In genomic region chr17:50143354-50143753, GRCm38 (mm10) we compare ENCODE assay signal across 14 mouse cellular contexts. TPM values are rescaled to one million over a fixed set of nuclear protein-coding genes. Genes with fewer than 3 reads are reported as not detected.
DNase-seq lines count a peak whose midpoint lies in the region; ATAC-seq and TF ChIP-seq lines count a peak whose summit lies in the region.
"Had no signal": no experiment of that assay in that cellular context is flagged by ENCODE, and none has a peak within 500 bp of the region (broad histone marks: within the 10 kb centered on the region; RNA-seq: fewer than 3 reads in every experiment).

No protein-coding gene starts in this region.

- H3K9ac ChIP-seq in heart, embryonic 11.5 days (ENCODE audit: low read depth, low read length) = no peak overlapping the region
- H3K9ac ChIP-seq in heart, embryonic 15.5 days = no peak overlapping the region
- H3K9ac ChIP-seq in lung, postnatal 0 days (replicated peaks; ENCODE audit: low read depth) = no peak overlapping the region
- H3K9ac ChIP-seq in midbrain, postnatal 0 days (replicated peaks; ENCODE audit: low read length, poor library complexity, severe bottlenecking) = no peak overlapping the region
- H3K9ac ChIP-seq in forebrain, embryonic 16.5 days (replicated peaks; ENCODE audit: low read depth, low read length) = no peak overlapping the region
- H3K9ac ChIP-seq: lung, embryonic 14.5 days; midbrain, embryonic 12.5 days had no signal

- no peak overlapping the region for H3K4me2 ChIP-seq in heart, embryonic 11.5 days
- H3K4me2 ChIP-seq in heart, embryonic 15.5 days = no peak overlapping the region
- no peak overlapping the region for H3K4me2 ChIP-seq in lung, postnatal 0 days (replicated peaks; ENCODE audit: low read depth, low read length)
- no peak overlapping the region for H3K4me2 ChIP-seq in midbrain, postnatal 0 days (ENCODE audit: low read depth, low read length, poor library complexity, severe bottlenecking)
- H3K4me2 ChIP-seq in forebrain, embryonic 16.5 days (ENCODE audit: low read length) = no peak overlapping the region
- H3K4me2 ChIP-seq: lung, embryonic 14.5 days; midbrain, embryonic 12.5 days had no signal

- H3K9me3 ChIP-seq in heart, embryonic 11.5 days (replicated peaks; ENCODE audit: control insufficient read depth, low read length) = no peaks in the 10 kb centered on the region
- H3K9me3 ChIP-seq in heart, embryonic 15.5 days (replicated peaks) = no peaks in the 10 kb centered on the region
- H3K9me3 ChIP-seq in lung, postnatal 0 days (ENCODE audit: low read length) = no peaks in the 10 kb centered on the region
- no peaks in the 10 kb centered on the region for H3K9me3 ChIP-seq in midbrain, postnatal 0 days (ENCODE audit: low read length)
- no peaks in the 10 kb centered on the region for H3K9me3 ChIP-seq in forebrain, embryonic 16.5 days (ENCODE audit: control insufficient read depth, low read length)
- H3K9me3 ChIP-seq: forebrain, embryonic 10.5 days; midbrain, embryonic 12.5 days had no signal

- H3K36me3 ChIP-seq in heart, embryonic 11.5 days (ENCODE audit: control insufficient read depth, insufficient read depth, low read length) = no peaks in the 10 kb centered on the region
- H3K36me3 ChIP-seq in heart, embryonic 15.5 days = peaks cover 19% of the 10 kb centered on the region
- no peaks in the 10 kb centered on the region for H3K36me3 ChIP-seq in lung, postnatal 0 days (ENCODE audit: insufficient read depth, low read length)
- no peaks in the 10 kb centered on the region for H3K36me3 ChIP-seq in midbrain, postnatal 0 days (ENCODE audit: insufficient read depth, low read length)
- H3K36me3 ChIP-seq in forebrain, embryonic 16.5 days (ENCODE audit: control insufficient read depth, insufficient read depth) = no peaks in the 10 kb centered on the region
- H3K36me3 ChIP-seq: forebrain, embryonic 10.5 days; midbrain, embryonic 12.5 days had no signal

- no peak overlapping the region for H3K4me3 ChIP-seq in heart, embryonic 11.5 days (ENCODE audit: low read depth, low read length)
- no peak overlapping the region for H3K4me3 ChIP-seq in heart, embryonic 15.5 days
- no peak overlapping the region for H3K4me3 ChIP-seq in lung, postnatal 0 days (ENCODE audit: low read depth, low read length)
- no peak overlapping the region for H3K4me3 ChIP-seq in midbrain, postnatal 0 days (ENCODE audit: low read depth, low read length)
- H3K4me3 ChIP-seq in forebrain, embryonic 16.5 days (replicated peaks; ENCODE audit: low read length) = no peak overlapping the region
- H3K4me3 ChIP-seq: forebrain, embryonic 10.5 days; midbrain, embryonic 12.5 days had no signal

- WGBS in heart, embryonic 11.5 days (ENCODE audit: insufficient replicate concordance) = 76% methylated on average over 10 of the region's 10 CpGs
- 71% methylated on average over 10 of the region's 10 CpGs for WGBS in heart, embryonic 15.5 days
- WGBS in lung, postnatal 0 days = 50% methylated on average over 10 of the region's 10 CpGs
- 88% methylated on average over 10 of the region's 10 CpGs for WGBS in midbrain, postnatal 0 days
- 92% methylated on average over 10 of the region's 10 CpGs for WGBS in forebrain, embryonic 16.5 days

- peak; percentile 95 for TF ChIP-seq EP300 in lung, postnatal 0 days (IDR thresholded peaks at IDR 0.05)

- no peaks in the 10 kb centered on the region for H3K4me1 ChIP-seq in heart, embryonic 11.5 days (ENCODE audit: control insufficient read depth, insufficient read depth, low read length)
- no peaks in the 10 kb centered on the region for H3K4me1 ChIP-seq in heart, embryonic 15.5 days (replicated peaks)
- H3K4me1 ChIP-seq in lung, postnatal 0 days (ENCODE audit: insufficient read depth, low read depth, low read length) = no peaks in the 10 kb centered on the region
- H3K4me1 ChIP-seq in midbrain, postnatal 0 days (ENCODE audit: insufficient read depth, low read length) = no peaks in the 10 kb centered on the region
- no peaks in the 10 kb centered on the region for H3K4me1 ChIP-seq in forebrain, embryonic 16.5 days (replicated peaks; ENCODE audit: control insufficient read depth, insufficient read depth, low read length)
- H3K4me1 ChIP-seq: midbrain, embryonic 12.5 days had no signal

- no peak for TF ChIP-seq CTCF in lung, postnatal 0 days (IDR thresholded peaks at IDR 0.05)
- no peak for TF ChIP-seq CTCF in midbrain, postnatal 0 days (IDR thresholded peaks at IDR 0.05)

- no peak for ATAC-seq in heart, embryonic 11.5 days (replicated peaks; ENCODE audit: insufficient number of reproducible peaks, low FRiP score, low TSS enrichment)
- ATAC-seq in heart, embryonic 15.5 days (replicated peaks; ENCODE audit: insufficient number of reproducible peaks, insufficient read depth, low FRiP score, low read depth) = no peak
- peak; percentile 93 for ATAC-seq in lung, postnatal 0 days
- ATAC-seq in midbrain, postnatal 0 days (ENCODE audit: low FRiP score) = no peak
- no peak for ATAC-seq in forebrain, embryonic 16.5 days

- no peaks in the 10 kb centered on the region for H3K27me3 ChIP-seq in heart, embryonic 11.5 days (ENCODE audit: control insufficient read depth, insufficient read depth, low read length)
- no peaks in the 10 kb centered on the region for H3K27me3 ChIP-seq in heart, embryonic 15.5 days
- H3K27me3 ChIP-seq in lung, postnatal 0 days (replicated peaks; ENCODE audit: insufficient read depth, low read length) = no peaks in the 10 kb centered on the region
- no peaks in the 10 kb centered on the region for H3K27me3 ChIP-seq in midbrain, postnatal 0 days (ENCODE audit: insufficient read depth, low read length)
- H3K27me3 ChIP-seq in forebrain, embryonic 16.5 days (replicated peaks; ENCODE audit: control insufficient read depth, insufficient read depth, low read length) = no peaks in the 10 kb centered on the region
- H3K27me3 ChIP-seq: midbrain, embryonic 12.5 days had no signal

- DNase-seq in heart, adult 18-20 months = peak; percentile 56 to 84
- DNase-seq in brain, adult 2 months (ENCODE audit: low read depth, low spot score) = peak; percentile 42
- peak; percentile 67 for DNase-seq in lung, postnatal 0 days (ENCODE audit: low spot score)
- DNase-seq in layer of hippocampus, postnatal 10 days (ENCODE audit: low spot score in 2 of 2) = no peak
- no peak for DNase-seq in midbrain, postnatal 0 days (ENCODE audit: low spot score)
- DNase-seq: cerebellum, adult 11 months; lung, embryonic 14.5 days; right cerebral cortex, adult 18-20 months; thymus, postnatal 14 days had no signal

- H3K27ac ChIP-seq in heart, embryonic 11.5 days (ENCODE audit: low read depth, low read length) = no peak overlapping the region
- 0 out of 2 replicates have a peak overlapping the region, but pooled peaks have one; percentile 6 for H3K27ac ChIP-seq in heart, embryonic 15.5 days
- peak overlapping the region; percentile 26 for H3K27ac ChIP-seq in lung, postnatal 0 days (ENCODE audit: low read length)
- H3K27ac ChIP-seq in midbrain, postnatal 0 days (ENCODE audit: low read depth, low read length) = no peak overlapping the region
- H3K27ac ChIP-seq in forebrain, embryonic 16.5 days (ENCODE audit: low read length) = no peak overlapping the region
- H3K27ac ChIP-seq: forebrain, embryonic 10.5 days; midbrain, embryonic 12.5 days had no signal

RNA-seq across cellular contexts. Expression of gene Rftn1, which starts 47.1 kb away (rescaled TPM):
- 10 to 100 TPM; 52.1 to 53.3 TPM for total RNA-seq in heart, adult 18-20 months (2021)
- polyA plus RNA-seq in heart, embryonic 11.5 days (2014; fragmentation: Nextera tagmentation; extraction: Ambion mirVana) = 11.2 and 13.8 TPM in 2 replicates
- 29.7 and 32.9 TPM in 2 replicates for polyA plus RNA-seq in heart, embryonic 15.5 days (2015; fragmentation: Nextera tagmentation; extraction: Ambion mirVana)
- 16.9 and 18.2 TPM in 2 replicates for polyA plus RNA-seq in lung, postnatal 0 days (2015; fragmentation: Nextera tagmentation; extraction: Ambion mirVana)
- 10 to 100 TPM; 22.1 to 23.2 TPM for total RNA-seq in layer of hippocampus, postnatal 10 days (2021)
- total RNA-seq in midbrain, postnatal 0 days (2014; rRNA removed) = 44.3 and 46.4 TPM in 2 replicates
- polyA plus RNA-seq in midbrain, postnatal 0 days (2015; fragmentation: Nextera tagmentation; extraction: Ambion mirVana) = 23.8 and 28.2 TPM in 2 replicates
- 17.8 and 24.6 TPM in 2 replicates for polyA plus RNA-seq in forebrain, embryonic 16.5 days (2015; fragmentation: Nextera tagmentation; extraction: Ambion mirVana)

Comparison
In these comparisons a context has a peak if more than half of its experiments do, and no peak if none do; other contexts are left out.
1. H3K27ac ChIP-seq: peak in heart, embryonic 15.5 days (single experiment) and lung, postnatal 0 days (single experiment); none in heart, embryonic 11.5 days (single experiment), midbrain, postnatal 0 days (single experiment) and forebrain, embryonic 16.5 days (single experiment).
2. DNase-seq: peak in heart, adult 18-20 months (2 of 2), brain, adult 2 months (single experiment) and lung, postnatal 0 days (single experiment); none in layer of hippocampus, postnatal 10 days (0 of 2) and midbrain, postnatal 0 days (single experiment).